Mouse (Mus musculus) liver, embryonic 14.5 days (tissue): ENCODE data around the gene Lmbr1l.

Source experiments
- CTCF ChIP-seq: IDR thresholded peaks from 2 replicates; pipeline ENCODE4 v1.5.1; 2016; ENCODE audit warnings: antibody characterized with exemption, low read depth, control low read depth
- EP300 ChIP-seq: IDR thresholded peaks from 2 replicates; pipeline ENCODE4 v1.6.1; 2016; ENCODE audit warnings: antibody characterized with exemption, low read depth

DNA sequence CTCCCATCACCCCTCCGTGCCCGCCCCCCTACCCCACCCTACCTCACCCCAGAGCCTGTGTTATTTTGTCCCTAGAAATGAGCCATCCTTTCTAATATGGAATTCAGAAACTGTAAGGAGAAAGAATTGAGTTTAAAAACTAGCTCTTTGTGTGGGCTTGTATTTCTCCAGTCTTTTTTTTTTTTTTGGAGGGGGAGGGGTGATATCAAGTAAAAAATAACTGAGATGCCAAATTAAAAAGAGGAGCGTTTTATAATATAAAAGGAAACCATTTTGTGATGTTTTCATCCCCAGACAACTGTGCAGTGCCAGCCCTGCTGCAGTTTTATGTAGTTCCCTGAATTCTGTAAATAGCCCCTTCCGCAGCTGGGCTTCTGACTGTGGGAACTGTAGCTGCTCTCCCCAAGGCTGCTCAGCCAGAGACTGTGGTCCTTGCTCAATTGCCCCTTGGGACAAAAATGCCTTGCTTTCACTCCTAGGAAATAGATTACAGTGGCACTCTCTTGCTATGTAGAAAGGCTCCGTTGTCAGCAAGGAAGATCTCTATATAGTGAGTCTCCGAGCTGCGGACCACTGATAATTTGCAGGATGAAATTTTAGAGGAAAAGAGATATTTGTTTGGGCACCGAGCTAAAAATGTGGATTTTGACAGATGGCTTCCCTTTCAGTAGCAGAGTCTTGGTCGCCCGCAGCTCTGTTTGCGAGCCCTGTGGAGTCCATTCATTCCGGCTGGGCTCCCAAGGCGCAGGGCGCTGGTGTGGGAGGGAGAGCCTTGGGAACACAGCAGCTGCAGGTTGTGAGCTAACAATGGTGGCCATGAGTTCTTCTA lies 36.6 kb upstream of the Lmbr1l start:
- TF ChIP-seq CTCF: no peak
- no peak for TF ChIP-seq EP300
